Mouse (Mus musculus) kidney, adult 10 weeks (tissue): ENCODE measurements around the gene Dusp2. TPM values are rescaled to one million over a fixed set of nuclear protein-coding genes. Genes with fewer than 3 reads are reported as not detected.

ENCODE experiments used
- polyA plus RNA-seq: library from polyadenylated mRNA; stranded (reverse); fragments of 350-450 nt; fragmentation: Illumina TruSeq; extraction: RNeasy Lipid Tissue Mini Kit (QIAGEN cat#74804); gene quantifications from one replicate; pipeline ENCODE4 v1.2.3, GENCODE M21; 2014; ENCODE audit warnings: low read depth, low replicate concordance

Gene Dusp2
- polyA plus RNA-seq, result not detected

DNA sequence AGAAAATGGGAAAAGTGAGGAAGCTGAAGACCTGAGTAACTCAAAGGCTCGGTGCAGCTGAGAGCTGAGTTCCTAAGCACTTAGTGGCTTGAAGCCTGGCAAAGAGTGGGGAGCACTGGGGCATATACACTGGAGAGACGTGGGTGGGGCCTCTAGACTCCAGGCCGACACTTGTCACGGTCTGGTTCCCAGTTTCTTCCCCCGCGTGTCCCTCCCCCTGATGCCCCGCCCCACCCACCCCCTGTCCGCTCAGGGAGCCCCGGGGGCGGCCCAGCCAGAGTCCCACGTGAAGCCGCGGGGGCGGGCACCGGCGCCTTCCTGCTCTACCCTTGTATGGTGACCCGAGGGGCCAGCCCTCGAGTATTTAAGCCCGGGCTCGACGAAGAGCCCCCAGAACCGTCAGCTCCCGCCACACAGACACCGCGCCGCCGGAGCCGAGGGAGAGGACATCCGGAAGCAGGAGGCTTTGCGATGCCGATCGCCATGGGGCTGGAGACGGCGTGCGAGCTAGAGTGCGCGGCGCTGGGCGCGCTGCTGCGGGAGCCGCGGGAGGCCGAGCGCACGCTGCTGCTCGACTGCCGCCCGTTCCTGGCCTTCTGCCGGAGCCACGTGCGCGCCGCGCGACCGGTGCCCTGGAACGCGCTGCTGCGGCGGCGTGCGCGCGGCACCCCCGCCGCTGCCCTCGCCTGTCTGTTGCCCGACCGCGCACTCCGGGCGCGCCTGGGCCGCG, at the start of gene Dusp2:
Dusp2 (plus strand) TSS at position 393 of the 730 bp plus-strand sequence.

GRCm38 (mm10) chr2:127338416-127338815, 2.5 kb downstream of the Dusp2 start, which contains the start of gene Astl:
TSS of gene Astl (plus strand) at chr2:127338639.

DNA sequence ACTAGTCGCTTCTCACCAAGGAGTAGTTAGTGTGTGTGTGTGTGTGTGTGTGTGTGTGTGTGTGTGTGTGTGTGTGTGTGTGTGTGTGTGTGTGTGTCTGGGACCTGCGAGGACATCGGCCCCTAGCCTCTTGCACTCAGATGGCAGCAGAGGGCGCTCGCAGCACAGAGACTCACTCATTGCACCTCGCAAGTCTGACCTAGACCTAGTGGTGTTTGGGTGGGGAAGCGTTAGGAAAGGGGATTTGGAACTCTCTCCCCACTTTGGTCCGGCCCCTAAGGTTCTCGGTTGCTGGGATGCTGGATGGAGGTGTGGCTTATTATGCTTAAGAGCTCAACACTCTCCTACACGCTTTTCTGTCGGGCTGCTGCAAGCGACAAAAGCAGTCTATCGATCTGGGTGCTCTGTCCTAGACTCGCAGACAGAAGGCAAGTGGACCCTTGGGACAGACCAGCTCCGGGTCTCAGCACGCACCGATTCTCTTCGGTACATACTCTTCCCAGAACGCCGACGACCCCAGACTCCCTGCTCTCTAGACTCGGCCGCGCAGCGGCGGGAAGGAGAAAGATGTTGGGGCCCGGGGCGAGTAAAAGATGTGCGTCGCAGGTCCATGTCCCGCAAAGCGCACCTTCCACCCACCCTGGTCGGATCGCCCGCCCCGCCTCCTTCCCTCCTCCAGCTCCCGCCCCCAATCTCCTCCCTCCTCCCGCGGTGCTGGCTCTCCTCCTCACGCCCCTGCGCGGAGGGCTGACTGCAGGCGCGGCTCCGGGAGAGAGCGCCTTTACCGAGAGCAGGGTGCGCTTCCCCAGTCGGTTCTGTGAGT, 26.7 kb downstream of the Dusp2 start, which contains the start of gene Adra2b:
Adra2b (plus strand) TSS at position 750 of the 823 bp plus-strand sequence.

Other genes starting within 250 kb of the Dusp2 start
- 0.40 TPM for gene Ncaph, start 202.2 kb upstream of the Dusp2 start, polyA plus RNA-seq
- gene Itpripl1, start 192.7 kb upstream of the Dusp2 start, polyA plus RNA-seq, result 4.7 TPM
- 1.2 TPM for gene 1810024B03Rik, start 127.9 kb upstream of the Dusp2 start, polyA plus RNA-seq
- gene Snrnp200, start 127.8 kb upstream of the Dusp2 start, polyA plus RNA-seq, result 32.2 TPM
- gene Ciao1, start 88.3 kb upstream of the Dusp2 start, polyA plus RNA-seq, result 37.7 TPM
- gene Tmem127, start 88.3 kb upstream of the Dusp2 start, polyA plus RNA-seq, result 49.2 TPM
- gene Stard7, start 65.9 kb upstream of the Dusp2 start, polyA plus RNA-seq, result 173 TPM
- not detected for gene Astl, start 2.5 kb downstream of the Dusp2 start, polyA plus RNA-seq
- gene Adra2b, start 27.0 kb downstream of the Dusp2 start, polyA plus RNA-seq, result 26.5 TPM
- gene Gpat2, start 89.0 kb downstream of the Dusp2 start, polyA plus RNA-seq, result not detected
- 32.9 TPM for gene Fahd2a, start 108.4 kb downstream of the Dusp2 start, polyA plus RNA-seq
- gene Kcnip3, start 185.9 kb downstream of the Dusp2 start, polyA plus RNA-seq, result 1.1 TPM
- 12.3 TPM for gene Prom2, start 205.3 kb downstream of the Dusp2 start, polyA plus RNA-seq